ENCODE assay signal across 15 mouse cellular contexts in the genomic region with DNA sequence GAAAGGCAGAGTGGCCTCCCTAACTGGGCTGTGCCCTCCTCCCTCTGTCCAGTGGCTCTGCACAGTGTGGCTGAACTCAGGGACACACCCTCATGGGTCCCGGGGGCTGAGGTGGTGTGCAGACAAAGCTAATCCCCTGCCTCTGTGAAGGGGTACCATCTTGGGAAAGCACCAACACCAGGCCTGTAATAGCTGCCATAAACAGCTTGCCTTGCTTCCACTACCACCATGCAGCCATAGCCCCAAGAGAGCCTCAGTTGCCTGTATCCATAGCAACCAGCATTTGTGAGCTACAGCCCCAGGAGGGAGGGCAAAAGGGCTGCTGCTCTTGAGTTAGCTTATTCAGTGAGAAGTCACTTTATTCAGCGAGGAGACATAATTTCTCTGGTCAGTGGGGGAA. TPM values are rescaled to one million over a fixed set of nuclear protein-coding genes. Genes with fewer than 3 reads are reported as not detected.
A peak's percentile ranks its signal among the peaks of the same experiment; 100 is the strongest.
DNase-seq lines count a peak whose midpoint lies in the region; ATAC-seq and TF ChIP-seq lines count a peak whose summit lies in the region.
"Had no signal": no experiment of that assay in that cellular context is flagged by ENCODE, and none has a peak within 500 bp of the region (broad histone marks: within the 10 kb centered on the region; RNA-seq: fewer than 3 reads in every experiment).

No protein-coding gene starts in this region.

- 28% methylated on average over 2 of the region's 2 CpGs for WGBS in lung, embryonic 14.5 days
- 4% methylated on average over 2 of the region's 2 CpGs for WGBS in midbrain, embryonic 13.5 days
- WGBS in intestine, postnatal 0 days: 25% methylated on average over 2 of the region's 2 CpGs

- no peaks in the 10 kb centered on the region for H3K4me1 ChIP-seq in lung, embryonic 14.5 days (ENCODE audit: insufficient read depth)
- peaks cover 42% of the 10 kb centered on the region for H3K4me1 ChIP-seq in midbrain, embryonic 13.5 days (replicated peaks)
- no peaks in the 10 kb centered on the region for H3K4me1 ChIP-seq in intestine, postnatal 0 days (replicated peaks; ENCODE audit: control insufficient read depth, insufficient read depth, low read length)
- H3K4me1 ChIP-seq: lung, embryonic 15.5 days had no signal

- no peaks in the 10 kb centered on the region for H3K9me3 ChIP-seq in lung, embryonic 14.5 days (ENCODE audit: low read depth, low read length)
- no peaks in the 10 kb centered on the region for H3K9me3 ChIP-seq in midbrain, embryonic 13.5 days
- H3K9me3 ChIP-seq in intestine, postnatal 0 days (ENCODE audit: control insufficient read depth): no peaks in the 10 kb centered on the region
- H3K9me3 ChIP-seq: heart, embryonic 10.5 days; lung, embryonic 15.5 days had no signal

- no peak for TF ChIP-seq CTCF in lung, embryonic 14.5 days (IDR thresholded peaks at IDR 0.05; ENCODE audit: low read depth)
- TF ChIP-seq CTCF in intestine, postnatal 0 days (IDR thresholded peaks at IDR 0.05; ENCODE audit: low read depth): no peak

- no peaks in the 10 kb centered on the region for H3K27me3 ChIP-seq in lung, embryonic 14.5 days (ENCODE audit: insufficient read depth, low read length)
- H3K27me3 ChIP-seq in midbrain, embryonic 13.5 days: no peaks in the 10 kb centered on the region
- no peaks in the 10 kb centered on the region for H3K27me3 ChIP-seq in intestine, postnatal 0 days (replicated peaks; ENCODE audit: control insufficient read depth, insufficient read depth, low read length)
- H3K27me3 ChIP-seq: lung, embryonic 15.5 days had no signal

- no peak overlapping the region for H3K27ac ChIP-seq in lung, embryonic 14.5 days (ENCODE audit: low read depth)
- peak overlapping the region; percentile 92 for H3K27ac ChIP-seq in midbrain, embryonic 13.5 days
- H3K27ac ChIP-seq in intestine, postnatal 0 days (ENCODE audit: low read depth, low read length): no peak overlapping the region
- H3K27ac ChIP-seq: heart, embryonic 10.5 days; lung, embryonic 15.5 days had no signal

- peak; percentile 11 for DNase-seq in lung, embryonic 14.5 days
- no peak for DNase-seq in lung, postnatal 10 days
- DNase-seq in forelimb bud, embryonic 11.5 days (ENCODE audit: low read depth, low spot score): peak; percentile 43
- no peak for DNase-seq in urinary bladder, postnatal 25 days (ENCODE audit: low spot score)
- no peak for DNase-seq in right cerebral cortex, adult 2 months (ENCODE audit: low spot score in 2 of 2)
- no peak for DNase-seq in lung, postnatal 14 days
- DNase-seq: adrenal gland, postnatal 25 days; cerebellum, adult 9-11 months; thymus, postnatal 25 days had no signal

- ATAC-seq in lung, embryonic 14.5 days (ENCODE audit: insufficient read depth): no peak
- ATAC-seq in midbrain, embryonic 13.5 days: peak; percentile 91
- ATAC-seq in intestine, postnatal 0 days: no peak
- ATAC-seq: inflammation-experienced regulatory T-cells, adult 6 months had no signal

- H3K4me3 ChIP-seq in lung, embryonic 14.5 days (ENCODE audit: low read depth, low read length): no peak overlapping the region
- H3K4me3 ChIP-seq in midbrain, embryonic 13.5 days (replicated peaks): no peak overlapping the region
- H3K4me3 ChIP-seq in intestine, postnatal 0 days (ENCODE audit: low read depth, low read length): no peak overlapping the region
- H3K4me3 ChIP-seq: heart, embryonic 10.5 days; lung, embryonic 15.5 days; myocyte had no signal

- H3K9ac ChIP-seq in lung, embryonic 14.5 days: no peak overlapping the region
- no peak overlapping the region for H3K9ac ChIP-seq in midbrain, embryonic 13.5 days (replicated peaks)
- H3K9ac ChIP-seq in intestine, postnatal 0 days (ENCODE audit: low read depth, low read length): no peak overlapping the region
- H3K9ac ChIP-seq: lung, embryonic 15.5 days had no signal

- H3K36me3 ChIP-seq in lung, embryonic 14.5 days (ENCODE audit: insufficient read depth): no peaks in the 10 kb centered on the region
- H3K36me3 ChIP-seq in midbrain, embryonic 13.5 days: peaks cover 5% of the 10 kb centered on the region; the same call in 1 of the 2 replicates
- H3K36me3 ChIP-seq in intestine, postnatal 0 days (ENCODE audit: control insufficient read depth, insufficient read depth): no peaks in the 10 kb centered on the region
- H3K36me3 ChIP-seq: heart, embryonic 10.5 days; lung, embryonic 15.5 days had no signal

- H3K4me2 ChIP-seq in lung, embryonic 14.5 days: no peak overlapping the region
- 0 out of 2 replicates have a peak overlapping the region, but pooled peaks have one; percentile 19 for H3K4me2 ChIP-seq in midbrain, embryonic 13.5 days (replicated peaks)
- no peak overlapping the region for H3K4me2 ChIP-seq in intestine, postnatal 0 days (replicated peaks; ENCODE audit: low read depth)
- H3K4me2 ChIP-seq: lung, embryonic 15.5 days had no signal

RNA-seq across cellular contexts. Expression of gene Nfasc, which starts 45.4 kb away (rescaled TPM):
- polyA plus RNA-seq in lung, embryonic 14.5 days (2014; fragmentation: Nextera tagmentation; extraction: Ambion mirVana): 0.30 and 0.57 TPM in 2 replicates
- 39.2 and 50.3 TPM in 2 replicates for polyA plus RNA-seq in midbrain, embryonic 13.5 days (2015; fragmentation: Nextera tagmentation; extraction: Ambion mirVana)
- 0.83 and 1.1 TPM in 2 replicates for polyA plus RNA-seq in intestine, postnatal 0 days (2015; fragmentation: Nextera tagmentation; extraction: Ambion mirVana)
- polyA plus RNA-seq: inflammation-experienced regulatory T-cells, adult 6 months; myocyte had no signal

Comparison
In these comparisons a context has a peak if more than half of its experiments do, and no peak if none do; other contexts are left out.
1. DNase-seq: peak in lung, embryonic 14.5 days (single experiment) and forelimb bud, embryonic 11.5 days (single experiment); none in lung, postnatal 10 days (single experiment), urinary bladder, postnatal 25 days (single experiment), right cerebral cortex, adult 2 months (0 of 2) and lung, postnatal 14 days (single experiment).
2. RNA of gene Nfasc, which starts 45.4 kb away (polyA plus RNA-seq): 39.2 to 50.3 TPM in midbrain, embryonic 13.5 days; 0.83 to 1.1 TPM in intestine, postnatal 0 days and 0.30 to 0.57 TPM in lung, embryonic 14.5 days; every median in the first group is over 10 times any median in the second.